8 mouse cellular contexts compared by ENCODE assay signal in the genomic region with DNA sequence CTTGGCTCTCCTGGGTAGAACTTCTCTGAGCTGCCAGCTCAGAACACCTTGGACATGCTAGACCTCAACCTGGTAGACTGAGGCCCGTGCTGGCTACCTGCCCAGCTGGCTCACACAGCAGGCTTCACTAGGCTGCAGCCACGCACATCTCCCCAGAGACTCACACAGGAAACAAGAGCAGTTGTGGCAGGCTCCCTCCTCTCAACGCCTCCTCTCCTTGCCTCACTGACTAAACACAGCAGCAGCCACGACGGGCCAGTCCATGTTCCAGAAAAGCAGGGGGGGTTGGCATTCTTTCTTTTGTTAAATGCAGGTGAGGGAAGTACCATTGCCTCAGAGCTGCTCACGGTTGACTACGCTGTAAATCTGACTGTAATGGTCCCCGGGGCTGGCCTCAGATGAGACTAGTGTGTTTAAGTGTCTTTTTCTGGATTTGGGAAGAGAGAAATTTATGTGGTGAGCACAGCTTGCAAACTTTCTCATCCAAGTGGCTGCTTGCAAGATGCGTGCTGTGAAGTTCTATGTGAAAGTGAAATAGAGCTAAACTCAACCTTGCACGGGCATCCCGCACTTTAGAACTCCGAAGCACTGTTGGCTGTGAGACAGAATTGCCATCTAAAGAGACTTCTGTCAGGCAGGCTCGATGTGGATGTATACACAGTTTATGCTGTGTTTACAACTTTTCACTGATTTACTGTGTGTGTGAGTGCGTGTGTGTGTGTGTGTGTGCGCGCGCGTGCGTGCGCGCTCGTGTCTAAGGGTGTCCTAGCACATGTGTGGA.
DNase-seq lines count a peak whose midpoint lies in the region; ATAC-seq and TF ChIP-seq lines count a peak whose summit lies in the region.

No protein-coding gene starts in this region.

- H3K4me1 ChIP-seq in ES-Bruce4 (ENCODE audit: control insufficient read depth, insufficient read depth, low read length), result no peaks in the 10 kb centered on the region
- peaks cover 40% of the 10 kb centered on the region for H3K4me1 ChIP-seq in hindbrain, embryonic 13.5 days (replicated peaks)
- peaks cover 44% of the 10 kb centered on the region for H3K4me1 ChIP-seq in lung, embryonic 16.5 days (replicated peaks; ENCODE audit: control insufficient read depth, insufficient read depth, low read length)

- ATAC-seq in hindbrain, embryonic 13.5 days (ENCODE audit: low FRiP score), result peak; percentile 87
- peak; percentile 83 for ATAC-seq in lung, embryonic 16.5 days (ENCODE audit: low read depth)

- H3K9me3 ChIP-seq in ES-Bruce4 (replicated peaks; ENCODE audit: control insufficient read depth, insufficient read depth, low read length, poor library complexity, severe bottlenecking), result no peaks in the 10 kb centered on the region
- no peaks in the 10 kb centered on the region for H3K9me3 ChIP-seq in hindbrain, embryonic 13.5 days
- no peaks in the 10 kb centered on the region for H3K9me3 ChIP-seq in lung, embryonic 16.5 days (ENCODE audit: control insufficient read depth, low read length)

- 45% methylated on average over 22 of the region's 22 CpGs for WGBS in hindbrain, embryonic 13.5 days
- 20% methylated on average over 22 of the region's 22 CpGs for WGBS in lung, embryonic 16.5 days

- peak; percentile 85 for DNase-seq in cerebellum, adult 9-10 months
- DNase-seq in frontal cortex, postnatal 14 days (ENCODE audit: low spot score in 2 of 2), result peak; percentile 60 to 70
- DNase-seq in layer of hippocampus, postnatal 10 days (ENCODE audit: low spot score in 2 of 2), result peak; percentile 56 to 65
- DNase-seq in ovary, adult 18-20 months (ENCODE audit: low spot score), result peak; percentile 65
- DNase-seq in thymus, postnatal 10 days (ENCODE audit: low spot score in 2 of 2), result peak; percentile 90 to 92

- H3K4me2 ChIP-seq in hindbrain, embryonic 13.5 days, result peak overlapping the region; percentile 55
- peak overlapping the region; percentile 51 for H3K4me2 ChIP-seq in lung, embryonic 16.5 days (ENCODE audit: low read depth, low read length)

- no peak overlapping the region for H3K9ac ChIP-seq in ES-Bruce4 (ENCODE audit: low read depth, poor library complexity, severe bottlenecking)
- peak overlapping the region; percentile 60 for H3K9ac ChIP-seq in hindbrain, embryonic 13.5 days
- peak overlapping the region; percentile 71 for H3K9ac ChIP-seq in lung, embryonic 16.5 days (ENCODE audit: low read length)

- TF ChIP-seq EP300 in ES-Bruce4 (IDR thresholded peaks at IDR 0.05; ENCODE audit: insufficient read depth, low read depth, low read length), result 0 out of 2 replicates have a peak, but pooled peaks have one; percentile 37

- no peak for TF ChIP-seq CTCF in ES-Bruce4 (IDR thresholded peaks at IDR 0.05; ENCODE audit: low read depth, low read length)

- H3K4me3 ChIP-seq in ES-Bruce4 (ENCODE audit: low read depth, low read length), result peak overlapping the region; percentile 15; the same call in 1 of the 2 replicates
- peak overlapping the region; percentile 36 for H3K4me3 ChIP-seq in hindbrain, embryonic 13.5 days
- H3K4me3 ChIP-seq in lung, embryonic 16.5 days (ENCODE audit: low read length), result peak overlapping the region; percentile 50

- no peak overlapping the region for H3K27ac ChIP-seq in ES-Bruce4 (ENCODE audit: insufficient read depth, low read length)
- H3K27ac ChIP-seq in hindbrain, embryonic 13.5 days, result peak overlapping the region; percentile 66
- H3K27ac ChIP-seq in lung, embryonic 16.5 days (ENCODE audit: low read length), result peak overlapping the region; percentile 74

- no peaks in the 10 kb centered on the region for H3K36me3 ChIP-seq in ES-Bruce4 (ENCODE audit: control insufficient read depth, insufficient read depth, low read length, poor library complexity, severe bottlenecking)
- no peaks in the 10 kb centered on the region for H3K36me3 ChIP-seq in hindbrain, embryonic 13.5 days
- no peaks in the 10 kb centered on the region for H3K36me3 ChIP-seq in lung, embryonic 16.5 days (ENCODE audit: control insufficient read depth, insufficient read depth, low read length)

- H3K27me3 ChIP-seq in ES-Bruce4 (ENCODE audit: control insufficient read depth, insufficient read depth, low read length, poor library complexity, severe bottlenecking), result no peaks in the 10 kb centered on the region
- no peaks in the 10 kb centered on the region for H3K27me3 ChIP-seq in hindbrain, embryonic 13.5 days
- no peaks in the 10 kb centered on the region for H3K27me3 ChIP-seq in lung, embryonic 16.5 days (ENCODE audit: control insufficient read depth, insufficient read depth, low read depth, low read length)

- TF ChIP-seq POLR2A in ES-Bruce4 (IDR thresholded peaks at IDR 0.05; ENCODE audit: insufficient read depth, low read length), result peak; percentile 21
